Mouse (Mus musculus) cerebellum, adult 9-11 months (tissue): ENCODE data around the gene Rsph14.
A peak's percentile ranks its signal among the peaks of the same experiment; 100 is the strongest.

Experiments used
- DNase-seq: peaks from one replicate; pipeline ENCODE4 v3.0.0; 2022

Rsph14 gene

GRCm38 (mm10) chr10:74929578-74929977 is 102.8 kb downstream of the Rsph14 start:
- no peak for DNase-seq

GRCm38 (mm10) chr10:74928276-74928675 is 104.1 kb downstream of the Rsph14 start:
- no peak for DNase-seq

- peak; percentile 84 for DNase-seq
Measured at GRCm38 (mm10) chr10:74925324-74925723, 107.1 kb downstream of the Rsph14 start.

- peak; percentile 46 for DNase-seq
Measured at GRCm38 (mm10) chr10:74924274-74924673, 108.1 kb downstream of the Rsph14 start.

- peak; percentile 89 for DNase-seq
Measured at GRCm38 (mm10) chr10:74922763-74923162, 109.6 kb downstream of the Rsph14 start.

GRCm38 (mm10) chr10:74921614-74922013 is 110.8 kb downstream of the Rsph14 start:
- no peak for DNase-seq

GRCm38 (mm10) chr10:74920853-74921567 is 111.4 kb downstream of the Rsph14 start:
- no peak for DNase-seq

GRCm38 (mm10) chr10:74919277-74919676 is 113.1 kb downstream of the Rsph14 start:
- DNase-seq = no peak

GRCm38 (mm10) chr10:74908431-74908830 is 124.0 kb downstream of the Rsph14 start:
- DNase-seq = no peak
